Mouse (Mus musculus) embryonic fibroblast, embryonic 13.5 days (primary cell): Measurements from ENCODE around the gene Cyp2w1.

Source experiments
- CTCF ChIP-seq: IDR thresholded peaks from 2 replicates; pipeline ENCODE4 v1.5.1; 2011; ENCODE audit warnings: mild to moderate bottlenecking, control low read depth, low read length, moderate library complexity, borderline replicate concordance; ENCODE audit not compliant: insufficient read depth
- POLR2A ChIP-seq: IDR thresholded peaks from 2 replicates; pipeline ENCODE4 v1.6.1; 2011; ENCODE audit warnings: low read depth, mild to moderate bottlenecking, control low read depth, low read length, moderate library complexity

GRCm38 (mm10) chr5:139325395-139325966, 26.9 kb upstream of the Cyp2w1 start, which contains the start of gene Adap1:
- TF ChIP-seq POLR2A (no peak), CTCF (peak; percentile 2; the same call in 1 of the 2 replicates)
